Mouse (Mus musculus) adrenal gland, adult 18-20 months (tissue): ENCODE results near the gene Sytl1. TPM values are rescaled to one million over a fixed set of nuclear protein-coding genes. Genes with fewer than 3 reads are reported as not detected.

Experiments used
- DNase-seq, 2 experiments: peaks; one replicate each; pipeline ENCODE4 v3.0.0; 2021 to 2022; ENCODE audit warnings: low spot score in 2 of 2
- total RNA-seq, 2 experiments: library from RNA; stranded (reverse); gene quantifications; 1 replicate in 1 of 2; 2 replicates in 1 of 2; pipeline ENCODE4 v1.2.3; 2021

Gene Sytl1
- total RNA-seq, 2 experiments from 2014 or later = 1.2 to 1.5 TPM

GRCm38 (mm10) chr4:133281513-133281912, 18.6 kb upstream of the Sytl1 start:
- DNase-seq = no peak

- DNase-seq = no peak
Observed at GRCm38 (mm10) chr4:133278482-133278881, 15.6 kb upstream of the Sytl1 start.

GRCm38 (mm10) chr4:133278067-133278466, 15.2 kb upstream of the Sytl1 start:
- DNase-seq = no peak

GRCm38 (mm10) chr4:133277104-133278026, 14.5 kb upstream of the Sytl1 start, which contains the start of gene Tmem222:
TSS of gene Tmem222 (minus strand) at chr4:133277792.
- peak; percentile 94 to 96 for DNase-seq

- DNase-seq = no peak
Observed at GRCm38 (mm10) chr4:133270929-133271328, 8.0 kb upstream of the Sytl1 start.

- DNase-seq = peak in 1 of 2 experiments; percentile 54
Observed at GRCm38 (mm10) chr4:133269596-133269995, 6.7 kb upstream of the Sytl1 start.

- no peak for DNase-seq
Observed at GRCm38 (mm10) chr4:133268931-133269330, 6.0 kb upstream of the Sytl1 start.

GRCm38 (mm10) chr4:133266248-133266880, 3.5 kb upstream of the Sytl1 start:
- DNase-seq = no peak

GRCm38 (mm10) chr4:133265759-133266158, 2.8 kb upstream of the Sytl1 start:
- DNase-seq = no peak

- no peak for DNase-seq
Observed at GRCm38 (mm10) chr4:133265297-133265696, 2.4 kb upstream of the Sytl1 start.

GRCm38 (mm10) chr4:133264559-133264958, 1.6 kb upstream of the Sytl1 start:
- DNase-seq = no peak

- no peak for DNase-seq
Observed at GRCm38 (mm10) chr4:133263756-133264155, 843 bp upstream of the Sytl1 start.

GRCm38 (mm10) chr4:133262375-133262765, 543 bp downstream of the Sytl1 start:
- no peak for DNase-seq

- DNase-seq = no peak
Observed at GRCm38 (mm10) chr4:133261641-133262374, 1.1 kb downstream of the Sytl1 start.

GRCm38 (mm10) chr4:133257798-133258408, 5.0 kb downstream of the Sytl1 start:
- DNase-seq = no peak

- DNase-seq = no peak
Observed at GRCm38 (mm10) chr4:133257230-133257629, 5.7 kb downstream of the Sytl1 start.

GRCm38 (mm10) chr4:133256820-133257219, 6.1 kb downstream of the Sytl1 start:
- DNase-seq = no peak

GRCm38 (mm10) chr4:133255392-133255791, 7.5 kb downstream of the Sytl1 start:
- no peak for DNase-seq

- DNase-seq = no peak
Observed at GRCm38 (mm10) chr4:133253412-133253811, 9.5 kb downstream of the Sytl1 start.

GRCm38 (mm10) chr4:133252089-133252488, 10.8 kb downstream of the Sytl1 start:
- DNase-seq = no peak

GRCm38 (mm10) chr4:133251214-133251613, 11.7 kb downstream of the Sytl1 start:
- DNase-seq = no peak
